Mouse (Mus musculus): ENCODE data around the gene Sntb2. TPM values are rescaled to one million over a fixed set of nuclear protein-coding genes. Genes with fewer than 3 reads are reported as not detected.
A peak's percentile ranks its signal among the peaks of the same experiment; 100 is the strongest.

The Sntb2 gene
- polyA plus RNA-seq, 1 experiment from 2014 or later: 4.1 TPM

GRCm38 (mm10) chr8:106933506-106934143 is 1.9 kb upstream of the Sntb2 start:
- H3K4me1 ChIP-seq: peaks cover 43% of the 10 kb centered on the region
- 60% methylated on average over 4 of the region's 4 CpGs for WGBS (ENCODE audit: insufficient replicate concordance)
- H3K36me3 ChIP-seq: no peaks in the 10 kb centered on the region
- no peak for ATAC-seq
- H3K9ac ChIP-seq: no peak overlapping the region
- peaks cover 45% of the 10 kb centered on the region for H3K27me3 ChIP-seq (replicated peaks)
- H3K4me2 ChIP-seq: no peak overlapping the region
- no peak overlapping the region for H3K27ac ChIP-seq
- no peak overlapping the region for H3K4me3 ChIP-seq
- no peaks in the 10 kb centered on the region for H3K9me3 ChIP-seq (replicated peaks)

GRCm38 (mm10) chr8:106934226-106934977 is 1.1 kb upstream of the Sntb2 start:
- H3K9ac ChIP-seq: no peak overlapping the region
- peaks cover 45% of the 10 kb centered on the region for H3K27me3 ChIP-seq (replicated peaks)
- peaks cover 46% of the 10 kb centered on the region for H3K4me1 ChIP-seq
- ATAC-seq: no peak
- no peak overlapping the region for H3K4me2 ChIP-seq
- H3K4me3 ChIP-seq: no peak overlapping the region
- no peaks in the 10 kb centered on the region for H3K36me3 ChIP-seq
- WGBS (ENCODE audit: insufficient replicate concordance): 64% methylated on average over 16 of the region's 16 CpGs
- no peaks in the 10 kb centered on the region for H3K9me3 ChIP-seq (replicated peaks)
- no peak overlapping the region for H3K27ac ChIP-seq

- peak; percentile 53 for ATAC-seq
- peaks cover 47% of the 10 kb centered on the region for H3K4me1 ChIP-seq
- H3K4me2 ChIP-seq: peak overlapping the region; percentile 99
- H3K36me3 ChIP-seq: no peaks in the 10 kb centered on the region
- peak overlapping the region; percentile 75 for H3K4me3 ChIP-seq
- peak overlapping the region; percentile 77 for H3K9ac ChIP-seq
- H3K9me3 ChIP-seq (replicated peaks): no peaks in the 10 kb centered on the region
- WGBS (ENCODE audit: insufficient replicate concordance): under 1% methylated on average over 76 of the region's 76 CpGs
- peak overlapping the region; percentile 72; the same call in 1 of the 2 replicates for H3K27ac ChIP-seq
- peaks cover 45% of the 10 kb centered on the region for H3K27me3 ChIP-seq (replicated peaks)
Observed at GRCm38 (mm10) chr8:106935899-106936477, 438 bp downstream of the Sntb2 start.

- H3K4me3 ChIP-seq: peak overlapping the region; percentile 75
- H3K27ac ChIP-seq: no peak overlapping the region
- H3K4me1 ChIP-seq: peaks cover 47% of the 10 kb centered on the region
- H3K9me3 ChIP-seq (replicated peaks): no peaks in the 10 kb centered on the region
- H3K4me2 ChIP-seq: peak overlapping the region; percentile 99
- peaks cover 45% of the 10 kb centered on the region for H3K27me3 ChIP-seq (replicated peaks)
- ATAC-seq: no peak
- 4% methylated on average over 26 of the region's 26 CpGs for WGBS (ENCODE audit: insufficient replicate concordance)
- peak overlapping the region; percentile 77 for H3K9ac ChIP-seq
- no peaks in the 10 kb centered on the region for H3K36me3 ChIP-seq
Observed at GRCm38 (mm10) chr8:106936478-106937051, 1.0 kb downstream of the Sntb2 start.

GRCm38 (mm10) chr8:106937081-106937800 is 1.7 kb downstream of the Sntb2 start:
- Histone ChIP-seq H3K4me1 (peaks cover 46% of the 10 kb centered on the region), H3K4me2 (peak overlapping the region; percentile 99), H3K9me3 (replicated peaks) (no peaks in the 10 kb centered on the region), H3K27me3 (replicated peaks) (peaks cover 44% of the 10 kb centered on the region), H3K36me3 (no peaks in the 10 kb centered on the region), H3K9ac (0 out of 2 replicates have a peak overlapping the region, but pooled peaks have one; percentile 77), H3K27ac (no peak overlapping the region), H3K4me3 (peak overlapping the region; percentile 75)
- 58% methylated on average over 14 of the region's 14 CpGs for WGBS (ENCODE audit: insufficient replicate concordance)
- ATAC-seq: no peak

- 79% methylated on average over 3 of the region's 3 CpGs for WGBS (ENCODE audit: insufficient replicate concordance)
- H3K27ac ChIP-seq: no peak overlapping the region
- peaks cover 18% of the 10 kb centered on the region for H3K27me3 ChIP-seq (replicated peaks)
- no peaks in the 10 kb centered on the region for H3K9me3 ChIP-seq (replicated peaks)
- H3K36me3 ChIP-seq: no peaks in the 10 kb centered on the region
- peaks cover 13% of the 10 kb centered on the region for H3K4me1 ChIP-seq
- H3K4me3 ChIP-seq: no peak overlapping the region
- ATAC-seq: no peak
- no peak overlapping the region for H3K9ac ChIP-seq
- H3K4me2 ChIP-seq: no peak overlapping the region
Observed at GRCm38 (mm10) chr8:106941806-106942205, 6.3 kb downstream of the Sntb2 start.

- Histone ChIP-seq H3K9ac (no peak overlapping the region), H3K36me3 (no peaks in the 10 kb centered on the region), H3K9me3 (replicated peaks) (no peaks in the 10 kb centered on the region), H3K27me3 (replicated peaks) (no peaks in the 10 kb centered on the region), H3K4me2 (no peak overlapping the region), H3K4me1 (0 out of 2 replicates have a peak, but pooled peaks cover 4% of the 10 kb centered on the region), H3K4me3 (no peak overlapping the region), H3K27ac (no peak overlapping the region)
- 63% methylated on average over 3 of the region's 3 CpGs for WGBS (ENCODE audit: insufficient replicate concordance)
- no peak for ATAC-seq
Observed at GRCm38 (mm10) chr8:106943874-106944418, 8.4 kb downstream of the Sntb2 start.

- Histone ChIP-seq H3K4me3 (no peak overlapping the region), H3K9me3 (replicated peaks) (no peaks in the 10 kb centered on the region), H3K27me3 (replicated peaks) (no peaks in the 10 kb centered on the region), H3K9ac (no peak overlapping the region), H3K4me2 (no peak overlapping the region), H3K4me1 (peaks cover 3% of the 10 kb centered on the region; the same call in 1 of the 2 replicates), H3K36me3 (no peaks in the 10 kb centered on the region), H3K27ac (no peak overlapping the region)
- 58% methylated on average over 3 of the region's 3 CpGs for WGBS (ENCODE audit: insufficient replicate concordance)
- ATAC-seq: no peak
Observed at GRCm38 (mm10) chr8:106944756-106945155, 9.2 kb downstream of the Sntb2 start.

GRCm38 (mm10) chr8:106948678-106949243 is 13.2 kb downstream of the Sntb2 start:
- no peaks in the 10 kb centered on the region for H3K27me3 ChIP-seq (replicated peaks)
- H3K9me3 ChIP-seq (replicated peaks): no peaks in the 10 kb centered on the region
- no peaks in the 10 kb centered on the region for H3K36me3 ChIP-seq
- no peak overlapping the region for H3K4me3 ChIP-seq
- WGBS (ENCODE audit: insufficient replicate concordance): 71% methylated on average over 3 of the region's 3 CpGs
- no peak overlapping the region for H3K4me2 ChIP-seq
- peaks cover 4% of the 10 kb centered on the region; the same call in 1 of the 2 replicates for H3K4me1 ChIP-seq
- H3K9ac ChIP-seq: no peak overlapping the region
- ATAC-seq: no peak
- no peak overlapping the region for H3K27ac ChIP-seq

- WGBS (ENCODE audit: insufficient replicate concordance): 64% methylated on average over 4 of the region's 4 CpGs
Observed at GRCm38 (mm10) chr8:106951707-106952106, 16.2 kb downstream of the Sntb2 start.

GRCm38 (mm10) chr8:106953571-106953970 is 18.0 kb downstream of the Sntb2 start:
- no peaks in the 10 kb centered on the region for H3K36me3 ChIP-seq
- no peak overlapping the region for H3K4me2 ChIP-seq
- no peak overlapping the region for H3K9ac ChIP-seq
- no peak overlapping the region for H3K27ac ChIP-seq
- ATAC-seq: no peak
- H3K27me3 ChIP-seq (replicated peaks): no peaks in the 10 kb centered on the region
- H3K4me3 ChIP-seq: no peak overlapping the region
- peaks cover 4% of the 10 kb centered on the region; the same call in 1 of the 2 replicates for H3K4me1 ChIP-seq
- H3K9me3 ChIP-seq (replicated peaks): no peaks in the 10 kb centered on the region
- WGBS (ENCODE audit: insufficient replicate concordance): 63% methylated on average over 4 of the region's 4 CpGs

More at GRCm38 (mm10) chr8:106951707-106952106, 16.2 kb downstream of the Sntb2 start:
- ATAC-seq: no peak
- H3K27ac ChIP-seq: no peak overlapping the region
- H3K4me3 ChIP-seq: no peak overlapping the region
- H3K9ac ChIP-seq: no peak overlapping the region
- H3K4me1 ChIP-seq: peaks cover 4% of the 10 kb centered on the region; the same call in 1 of the 2 replicates
- H3K4me2 ChIP-seq: no peak overlapping the region
- H3K27me3 ChIP-seq (replicated peaks): no peaks in the 10 kb centered on the region
- H3K36me3 ChIP-seq: no peaks in the 10 kb centered on the region
- no peaks in the 10 kb centered on the region for H3K9me3 ChIP-seq (replicated peaks)

Data from liver, embryonic 12.5 days (tissue).